Mouse (Mus musculus): ENCODE data around the gene Fam71e1. TPM values are rescaled to one million over a fixed set of nuclear protein-coding genes. Genes with fewer than 3 reads are reported as not detected.
A peak's percentile ranks its signal among the peaks of the same experiment; 100 is the strongest.

Gene Fam71e1
- total and polyA plus RNA-seq, 2 experiments from 2014 or later = 3.2 to 11.4 TPM

- WGBS = 9% methylated on average over 21 of the region's 22 CpGs
- ATAC-seq (ENCODE audit: insufficient read depth, low read depth) (peak; percentile 73), DNase-seq (ENCODE audit: low spot score) (peak; percentile 82)
- peak overlapping the region; percentile 18 for H3K9ac ChIP-seq (replicated peaks; ENCODE audit: low read depth, low read length)
- peaks cover 19% of the 10 kb centered on the region for H3K27me3 ChIP-seq (ENCODE audit: control insufficient read depth, insufficient read depth, low read length)
- peak overlapping the region; percentile 48 for H3K4me2 ChIP-seq (ENCODE audit: low read depth, low read length)
- peaks cover 22% of the 10 kb centered on the region for H3K4me1 ChIP-seq (ENCODE audit: control insufficient read depth, insufficient read depth)
- H3K9me3 ChIP-seq (replicated peaks; ENCODE audit: control insufficient read depth, low read length) = no peaks in the 10 kb centered on the region
- H3K4me3 ChIP-seq (ENCODE audit: low read depth, low read length) = peak overlapping the region; percentile 25
- H3K27ac ChIP-seq (ENCODE audit: low read depth) = peak overlapping the region; percentile 74
- no peak for TF ChIP-seq EP300 (IDR thresholded peaks at IDR 0.05; ENCODE audit: low read depth)
- TF ChIP-seq CTCF (IDR thresholded peaks at IDR 0.05; ENCODE audit: low read depth) = no peak
- no peaks in the 10 kb centered on the region for H3K36me3 ChIP-seq (replicated peaks; ENCODE audit: control insufficient read depth, insufficient read depth, low read length)
Observed at GRCm38 (mm10) chr7:44525126-44525832, 28.9 kb downstream of the Fam71e1 start.

GRCm38 (mm10) chr7:44526414-44527154 is 30.2 kb downstream of the Fam71e1 start:
- peaks cover 11% of the 10 kb centered on the region for H3K27me3 ChIP-seq (ENCODE audit: control insufficient read depth, insufficient read depth, low read length)
- H3K9ac ChIP-seq (replicated peaks; ENCODE audit: low read depth, low read length) = no peak overlapping the region
- 90% methylated on average over 14 of the region's 14 CpGs for WGBS
- H3K36me3 ChIP-seq (replicated peaks; ENCODE audit: control insufficient read depth, insufficient read depth, low read length) = no peaks in the 10 kb centered on the region
- H3K4me3 ChIP-seq (ENCODE audit: low read depth, low read length) = no peak overlapping the region
- DNase-seq (ENCODE audit: low spot score) (no peak), ATAC-seq (ENCODE audit: insufficient read depth, low read depth) (no peak)
- peaks cover 22% of the 10 kb centered on the region for H3K4me1 ChIP-seq (ENCODE audit: control insufficient read depth, insufficient read depth)
- H3K9me3 ChIP-seq (replicated peaks; ENCODE audit: control insufficient read depth, low read length) = no peaks in the 10 kb centered on the region
- TF ChIP-seq CTCF (IDR thresholded peaks at IDR 0.05; ENCODE audit: low read depth) (no peak), EP300 (IDR thresholded peaks at IDR 0.05; ENCODE audit: low read depth) (no peak)
- no peak overlapping the region for H3K4me2 ChIP-seq (ENCODE audit: low read depth, low read length)
- no peak overlapping the region for H3K27ac ChIP-seq (ENCODE audit: low read depth)

- H3K27me3 ChIP-seq (ENCODE audit: control insufficient read depth, insufficient read depth, low read length) = no peaks in the 10 kb centered on the region; the same call in 1 of the 2 replicates
- TF ChIP-seq EP300 (IDR thresholded peaks at IDR 0.05; ENCODE audit: low read depth) (no peak), CTCF (IDR thresholded peaks at IDR 0.05; ENCODE audit: low read depth) (peak; percentile 72)
- peak overlapping the region; percentile 63 for H3K4me2 ChIP-seq (ENCODE audit: low read depth, low read length)
- DNase-seq (ENCODE audit: low spot score) (peak; percentile 63), ATAC-seq (ENCODE audit: insufficient read depth, low read depth) (peak; percentile 31)
- no peaks in the 10 kb centered on the region for H3K9me3 ChIP-seq (replicated peaks; ENCODE audit: control insufficient read depth, low read length)
- peak overlapping the region; percentile 38 for H3K4me3 ChIP-seq (ENCODE audit: low read depth, low read length)
- H3K9ac ChIP-seq (replicated peaks; ENCODE audit: low read depth, low read length) = peak overlapping the region; percentile 43
- WGBS = 7% methylated on average over 40 of the region's 40 CpGs
- no peak overlapping the region; the same call in 1 of the 2 replicates for H3K27ac ChIP-seq (ENCODE audit: low read depth)
- H3K36me3 ChIP-seq (replicated peaks; ENCODE audit: control insufficient read depth, insufficient read depth, low read length) = peaks cover under 1% of the 10 kb centered on the region; the same call in 1 of the 2 replicates
- H3K4me1 ChIP-seq (ENCODE audit: control insufficient read depth, insufficient read depth) = peaks cover 22% of the 10 kb centered on the region
Observed at GRCm38 (mm10) chr7:44527483-44528398, 31.4 kb downstream of the Fam71e1 start.

GRCm38 (mm10) chr7:44529518-44529917 is 33.1 kb downstream of the Fam71e1 start:
- DNase-seq (ENCODE audit: low spot score) (no peak), ATAC-seq (ENCODE audit: insufficient read depth, low read depth) (no peak)
- H3K36me3 ChIP-seq (replicated peaks; ENCODE audit: control insufficient read depth, insufficient read depth, low read length) = peaks cover 14% of the 10 kb centered on the region; the same call in 1 of the 2 replicates
- no peak overlapping the region for H3K27ac ChIP-seq (ENCODE audit: low read depth)
- TF ChIP-seq CTCF (IDR thresholded peaks at IDR 0.05; ENCODE audit: low read depth) = no peak
- TF ChIP-seq EP300 (IDR thresholded peaks at IDR 0.05; ENCODE audit: low read depth) = no peak
- H3K4me2 ChIP-seq (ENCODE audit: low read depth, low read length) = no peak overlapping the region
- H3K27me3 ChIP-seq (ENCODE audit: control insufficient read depth, insufficient read depth, low read length) = no peaks in the 10 kb centered on the region
- peaks cover 18% of the 10 kb centered on the region for H3K4me1 ChIP-seq (ENCODE audit: control insufficient read depth, insufficient read depth)
- no peak overlapping the region for H3K9ac ChIP-seq (replicated peaks; ENCODE audit: low read depth, low read length)
- no peak overlapping the region for H3K4me3 ChIP-seq (ENCODE audit: low read depth, low read length)
- 67% methylated on average over 5 of the region's 5 CpGs for WGBS
- H3K9me3 ChIP-seq (replicated peaks; ENCODE audit: control insufficient read depth, low read length) = no peaks in the 10 kb centered on the region

GRCm38 (mm10) chr7:44530507-44530906 is 34.1 kb downstream of the Fam71e1 start:
- no peak overlapping the region for H3K4me3 ChIP-seq (ENCODE audit: low read depth, low read length)
- H3K36me3 ChIP-seq (replicated peaks; ENCODE audit: control insufficient read depth, insufficient read depth, low read length) = peaks cover 22% of the 10 kb centered on the region; the same call in 1 of the 2 replicates
- no peak for DNase-seq (ENCODE audit: low spot score)

More at GRCm38 (mm10) chr7:44530507-44530906, 34.1 kb downstream of the Fam71e1 start:
- Histone ChIP-seq H3K27me3 (ENCODE audit: control insufficient read depth, insufficient read depth, low read length) (no peaks in the 10 kb centered on the region), H3K9ac (replicated peaks; ENCODE audit: low read depth, low read length) (no peak overlapping the region), H3K4me1 (ENCODE audit: control insufficient read depth, insufficient read depth) (peaks cover 9% of the 10 kb centered on the region), H3K4me2 (ENCODE audit: low read depth, low read length) (no peak overlapping the region), H3K27ac (ENCODE audit: low read depth) (no peak overlapping the region), H3K9me3 (replicated peaks; ENCODE audit: control insufficient read depth, low read length) (no peaks in the 10 kb centered on the region)
- ATAC-seq (ENCODE audit: insufficient read depth, low read depth) = no peak
- no peak for TF ChIP-seq EP300 (IDR thresholded peaks at IDR 0.05; ENCODE audit: low read depth)
- no peak for TF ChIP-seq CTCF (IDR thresholded peaks at IDR 0.05; ENCODE audit: low read depth)
- WGBS = 75% methylated on average over 3 of the region's 3 CpGs
